In genomic region chr9:51335294-51336010, GRCm38 (mm10) we compare ENCODE assay signal across 9 mouse cellular contexts. TPM values are rescaled to one million over a fixed set of nuclear protein-coding genes. Genes with fewer than 3 reads are reported as not detected.
DNase-seq lines count a peak whose midpoint lies in the region; ATAC-seq and TF ChIP-seq lines count a peak whose summit lies in the region.
"Had no signal": no experiment of that assay in that cellular context is flagged by ENCODE, and none has a peak within 500 bp of the region (broad histone marks: within the 10 kb centered on the region; RNA-seq: fewer than 3 reads in every experiment).

No protein-coding gene starts in this region.

- H3K4me2 ChIP-seq in forebrain, embryonic 14.5 days (ENCODE audit: low read length), result peak overlapping the region; percentile 23; the same call in 1 of the 2 replicates
- peak overlapping the region; percentile 39 for H3K4me2 ChIP-seq in heart, postnatal 0 days (ENCODE audit: low read depth, low read length)
- H3K4me2 ChIP-seq in liver, embryonic 14.5 days (ENCODE audit: low read depth), result no peak overlapping the region

- H3K36me3 ChIP-seq in ES-Bruce4 (ENCODE audit: control insufficient read depth, insufficient read depth, low read length, poor library complexity, severe bottlenecking), result no peaks in the 10 kb centered on the region
- no peaks in the 10 kb centered on the region for H3K36me3 ChIP-seq in forebrain, embryonic 14.5 days (ENCODE audit: control insufficient read depth, insufficient read depth, low read length)
- H3K36me3 ChIP-seq in heart, postnatal 0 days (replicated peaks; ENCODE audit: control insufficient read depth, insufficient read depth, low read length), result no peaks in the 10 kb centered on the region
- no peaks in the 10 kb centered on the region for H3K36me3 ChIP-seq in liver, embryonic 14.5 days (replicated peaks; ENCODE audit: control insufficient read depth, insufficient read depth, low read depth)
- H3K36me3 ChIP-seq in thymus, adult 2 months (ENCODE audit: control insufficient read depth, insufficient read depth, low read length), result no peaks in the 10 kb centered on the region

- DNase-seq in c-Kit-positive CD71-positive TER-119-positive erythroid progenitor cells, embryonic 14.5 days (ENCODE audit: low spot score), result peak; percentile 32
- peak; percentile 93 for DNase-seq in forebrain, embryonic 14.5 days (ENCODE audit: low spot score)
- peak; percentile 91 for DNase-seq in heart, postnatal 0 days (ENCODE audit: low spot score)
- peak; percentile 72 to 86 for DNase-seq in kidney, postnatal 25 days
- peak; percentile 17 to 34 (median 22) for DNase-seq in liver, embryonic 14.5 days (ENCODE audit: low read depth in 3 of 3, low spot score in 3 of 3)
- peak; percentile 76 for DNase-seq in ovary, postnatal 10 days (ENCODE audit: low spot score)
- peak; percentile 82 for DNase-seq in thymus, adult 2 months

- H3K27ac ChIP-seq in ES-Bruce4 (ENCODE audit: insufficient read depth, low read length), result no peak overlapping the region
- H3K27ac ChIP-seq in forebrain, embryonic 14.5 days (ENCODE audit: low read depth, low read length), result no peak overlapping the region
- H3K27ac ChIP-seq in heart, postnatal 0 days (ENCODE audit: low read depth), result no peak overlapping the region
- H3K27ac ChIP-seq in liver, embryonic 14.5 days, result no peak overlapping the region
- no peak overlapping the region for H3K27ac ChIP-seq in thymus, adult 2 months (ENCODE audit: control insufficient read depth, insufficient read depth, low read length)
- H3K27ac ChIP-seq: macrophage had no signal

- peak; percentile 57 for TF ChIP-seq CTCF in ES-Bruce4 (IDR thresholded peaks at IDR 0.05; ENCODE audit: low read depth, low read length)
- peak; percentile 97 for TF ChIP-seq CTCF in heart, postnatal 0 days (IDR thresholded peaks at IDR 0.05; ENCODE audit: low read depth)
- TF ChIP-seq CTCF in liver, embryonic 14.5 days (IDR thresholded peaks at IDR 0.05; ENCODE audit: low read depth), result peak; percentile 76
- TF ChIP-seq CTCF in thymus, adult 2 months (IDR thresholded peaks at IDR 0.05; ENCODE audit: borderline replicate concordance, control insufficient read depth, extremely low read depth, insufficient read depth, low read length, poor library complexity), result no peak

- H3K9ac ChIP-seq in ES-Bruce4 (ENCODE audit: low read depth, poor library complexity, severe bottlenecking), result no peak overlapping the region
- no peak overlapping the region for H3K9ac ChIP-seq in forebrain, embryonic 14.5 days (ENCODE audit: low read length)
- H3K9ac ChIP-seq in heart, postnatal 0 days (replicated peaks; ENCODE audit: low read depth, low read length), result no peak overlapping the region
- no peak overlapping the region for H3K9ac ChIP-seq in liver, embryonic 14.5 days (replicated peaks)

- no peak overlapping the region for H3K4me3 ChIP-seq in ES-Bruce4 (ENCODE audit: low read depth, low read length)
- H3K4me3 ChIP-seq in forebrain, embryonic 14.5 days (ENCODE audit: low read depth, low read length), result no peak overlapping the region
- no peak overlapping the region for H3K4me3 ChIP-seq in heart, postnatal 0 days (ENCODE audit: low read depth, low read length)
- H3K4me3 ChIP-seq in liver, embryonic 14.5 days (ENCODE audit: insufficient read depth in 1 of 2, low read depth in 2 of 2, low read length in 2 of 2), result no peak overlapping the region
- H3K4me3 ChIP-seq in thymus, adult 2 months (ENCODE audit: control insufficient read depth, insufficient read depth, low read length), result no peak overlapping the region

- peak; percentile 93 for ATAC-seq in forebrain, embryonic 14.5 days
- ATAC-seq in heart, postnatal 0 days (ENCODE audit: insufficient read depth, low read depth), result peak; percentile 64
- ATAC-seq in liver, embryonic 14.5 days (ENCODE audit: insufficient read depth), result no peak

- no peak for TF ChIP-seq POLR2A in ES-Bruce4 (IDR thresholded peaks at IDR 0.05; ENCODE audit: insufficient read depth, low read length)
- TF ChIP-seq POLR2A in thymus, adult 2 months (IDR thresholded peaks at IDR 0.05; ENCODE audit: control insufficient read depth, extremely low read depth, insufficient read depth, low read length, poor library complexity), result no peak

- no peaks in the 10 kb centered on the region for H3K9me3 ChIP-seq in ES-Bruce4 (replicated peaks; ENCODE audit: control insufficient read depth, insufficient read depth, low read length, poor library complexity, severe bottlenecking)
- no peaks in the 10 kb centered on the region for H3K9me3 ChIP-seq in forebrain, embryonic 14.5 days (replicated peaks; ENCODE audit: control insufficient read depth, low read length)
- no peaks in the 10 kb centered on the region for H3K9me3 ChIP-seq in heart, postnatal 0 days (replicated peaks; ENCODE audit: control insufficient read depth, low read length)
- H3K9me3 ChIP-seq in liver, embryonic 14.5 days (ENCODE audit: control insufficient read depth, low read length), result no peaks in the 10 kb centered on the region

- H3K27me3 ChIP-seq in ES-Bruce4 (ENCODE audit: control insufficient read depth, insufficient read depth, low read length, poor library complexity, severe bottlenecking), result no peaks in the 10 kb centered on the region
- no peaks in the 10 kb centered on the region for H3K27me3 ChIP-seq in forebrain, embryonic 14.5 days (replicated peaks; ENCODE audit: control insufficient read depth, insufficient read depth, low read length)
- H3K27me3 ChIP-seq in heart, postnatal 0 days (ENCODE audit: control insufficient read depth, insufficient read depth, low read length), result 0 out of 2 replicates have a peak, but pooled peaks cover 5% of the 10 kb centered on the region
- no peaks in the 10 kb centered on the region for H3K27me3 ChIP-seq in liver, embryonic 14.5 days (ENCODE audit: control insufficient read depth, insufficient read depth, low read length)
- H3K27me3 ChIP-seq in thymus, adult 2 months (ENCODE audit: control insufficient read depth, insufficient read depth, low read length), result no peaks in the 10 kb centered on the region

- 28% methylated on average over 8 of the region's 8 CpGs for WGBS in forebrain, embryonic 14.5 days
- 20% methylated on average over 8 of the region's 8 CpGs for WGBS in heart, postnatal 0 days
- 17% methylated on average over 8 of the region's 8 CpGs for WGBS in liver, embryonic 14.5 days (ENCODE audit: insufficient replicate concordance)
- WGBS in thymus, adult 2 months, result 24% methylated on average over 8 of the region's 8 CpGs

- H3K4me1 ChIP-seq in ES-Bruce4 (ENCODE audit: control insufficient read depth, insufficient read depth, low read length), result no peaks in the 10 kb centered on the region
- no peaks in the 10 kb centered on the region; the same call in 1 of the 2 replicates for H3K4me1 ChIP-seq in forebrain, embryonic 14.5 days (ENCODE audit: control insufficient read depth, insufficient read depth, low read length)
- H3K4me1 ChIP-seq in heart, postnatal 0 days (ENCODE audit: control insufficient read depth, insufficient read depth), result no peaks in the 10 kb centered on the region
- H3K4me1 ChIP-seq in liver, embryonic 14.5 days (replicated peaks; ENCODE audit: control insufficient read depth in 2 of 2, insufficient read depth in 2 of 2, low read length in 1 of 2), result no peaks in the 10 kb centered on the region
- H3K4me1 ChIP-seq in thymus, adult 2 months (replicated peaks; ENCODE audit: control insufficient read depth, insufficient read depth, low read length), result peaks cover 4% of the 10 kb centered on the region; the same call in 1 of the 2 replicates

- no peak for TF ChIP-seq EP300 in ES-Bruce4 (IDR thresholded peaks at IDR 0.05; ENCODE audit: insufficient read depth, low read depth, low read length)
- no peak for TF ChIP-seq EP300 in heart, postnatal 0 days (IDR thresholded peaks at IDR 0.05; ENCODE audit: low read depth)
- no peak for TF ChIP-seq EP300 in liver, embryonic 14.5 days (IDR thresholded peaks at IDR 0.05; ENCODE audit: low read depth)

RNA-seq across cellular contexts. Expression of gene 1810046K07Rik, which starts 6.7 kb away (rescaled TPM):
- polyA plus RNA-seq in ES-Bruce4 (2011; ENCODE audit: insufficient read depth, insufficient read length, low read depth, missing spikeins), result not detected in 2 replicates
- not detected in 2 replicates for polyA plus RNA-seq in forebrain, embryonic 14.5 days (2014; fragmentation: Nextera tagmentation; extraction: Ambion mirVana)
- total RNA-seq in heart, postnatal 0 days (2014; rRNA removed; ENCODE audit: low replicate concordance), result not detected in 2 replicates
- not detected in 2 replicates for polyA plus RNA-seq in heart, postnatal 0 days (2015; fragmentation: Nextera tagmentation; extraction: Ambion mirVana)
- 0.07 and 0.16 TPM in 2 replicates for polyA plus RNA-seq in liver, embryonic 14.5 days (2012; rRNA removed)
- polyA plus RNA-seq in liver, embryonic 14.5 days (2014; fragmentation: Nextera tagmentation; extraction: Ambion mirVana), result 0.08 and 0.27 TPM in 2 replicates
- polyA plus RNA-seq in thymus, adult 2 months (2012; rRNA removed), result 3.7 and 5.1 TPM in 2 replicates
- polyA plus RNA-seq: macrophage had no signal

RNA-seq across cellular contexts. Expression of gene Colca2, which starts 57.1 kb away (rescaled TPM):
- polyA plus RNA-seq in ES-Bruce4 (2011; ENCODE audit: insufficient read depth, insufficient read length, low read depth, missing spikeins), result 0.48 and 0.53 TPM in 2 replicates
- 0.80 and 1.7 TPM in 2 replicates for polyA plus RNA-seq in forebrain, embryonic 14.5 days (2014; fragmentation: Nextera tagmentation; extraction: Ambion mirVana)
- 2.0 and 12.4 TPM in 2 replicates for total RNA-seq in heart, postnatal 0 days (2014; rRNA removed; ENCODE audit: low replicate concordance)
- polyA plus RNA-seq in heart, postnatal 0 days (2015; fragmentation: Nextera tagmentation; extraction: Ambion mirVana), result 3.0 and 3.2 TPM in 2 replicates
- 0.09 and 0.12 TPM in 2 replicates for polyA plus RNA-seq in liver, embryonic 14.5 days (2012; rRNA removed)
- polyA plus RNA-seq in liver, embryonic 14.5 days (2014; fragmentation: Nextera tagmentation; extraction: Ambion mirVana), result 0.18 TPM in 1 of 2 replicates, not detected in the other
- polyA plus RNA-seq in thymus, adult 2 months (2012; rRNA removed), result 2.2 and 2.7 TPM in 2 replicates

Comparison
In these comparisons a context has a peak if more than half of its experiments do, and no peak if none do; other contexts are left out.
1. DNase-seq: peak in every context shown above with its lines; median percentile 93 in forebrain, embryonic 14.5 days; 91 in heart, postnatal 0 days; 82 in thymus, adult 2 months; 79 in kidney, postnatal 25 days; 76 in ovary, postnatal 10 days; 32 in c-Kit-positive CD71-positive TER-119-positive erythroid progenitor cells, embryonic 14.5 days; 22 in liver, embryonic 14.5 days.